Mouse (Mus musculus) T-cell, adult 66 days (primary cell): ENCODE data around the gene Dhfr. TPM values are rescaled to one million over a fixed set of nuclear protein-coding genes. Genes with fewer than 3 reads are reported as not detected.

Source experiments
- total RNA-seq, 2 experiments: library from RNA; stranded (reverse); gene quantifications; 3 replicates in 1 of 2; 4 replicates in 1 of 2; pipeline ENCODE4 v1.2.4; 2023

Dhfr gene
- 1 to 10 TPM; 1.8 to 1.9 TPM for total RNA-seq

DNA sequence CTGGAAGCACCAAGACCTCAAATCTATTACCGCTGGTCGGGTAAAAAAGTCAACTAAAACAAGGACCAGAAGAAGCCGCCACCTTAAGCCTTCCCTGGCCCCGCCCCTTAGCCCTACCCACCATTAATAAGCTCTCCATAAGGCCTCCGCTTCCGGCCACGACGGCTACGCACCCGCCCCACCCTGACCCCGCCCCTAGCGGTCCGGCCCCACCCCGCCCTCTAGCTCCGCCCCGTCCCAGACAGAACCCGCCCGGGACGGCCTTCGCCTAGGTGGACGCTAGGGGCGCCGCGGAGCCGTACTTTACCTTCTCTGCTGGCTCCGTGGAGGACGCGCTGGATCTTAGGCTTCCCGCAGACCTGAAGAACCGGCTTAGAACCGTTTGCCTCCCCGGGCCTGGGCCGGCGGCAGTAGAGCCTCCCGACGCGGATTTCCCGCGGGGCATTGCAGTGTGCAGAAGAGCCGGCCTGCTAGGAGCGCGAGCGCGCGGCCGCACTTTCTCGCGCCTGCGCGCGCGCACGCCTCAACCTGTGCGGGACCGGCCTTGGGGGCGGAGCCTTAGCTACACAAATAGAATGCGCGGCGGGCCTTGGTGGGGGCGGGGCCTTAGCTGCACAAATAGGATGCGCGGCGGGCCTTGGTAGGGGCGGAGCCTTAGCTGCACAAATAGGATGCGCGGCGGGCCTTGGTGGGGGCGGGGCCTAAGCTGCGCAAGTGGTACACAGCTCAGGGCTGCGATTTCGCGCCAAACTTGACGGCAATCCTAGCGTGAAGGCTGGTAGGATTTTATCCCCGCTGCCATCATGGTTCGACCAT lies at the start of gene Dhfr, which contains the start of gene Msh3:
Gene Dhfr (plus strand): TSS at position 271 of the 816 bp plus-strand sequence.
Gene Msh3 (minus strand): TSS at position 548 of the 816 bp plus-strand sequence.

DNA sequence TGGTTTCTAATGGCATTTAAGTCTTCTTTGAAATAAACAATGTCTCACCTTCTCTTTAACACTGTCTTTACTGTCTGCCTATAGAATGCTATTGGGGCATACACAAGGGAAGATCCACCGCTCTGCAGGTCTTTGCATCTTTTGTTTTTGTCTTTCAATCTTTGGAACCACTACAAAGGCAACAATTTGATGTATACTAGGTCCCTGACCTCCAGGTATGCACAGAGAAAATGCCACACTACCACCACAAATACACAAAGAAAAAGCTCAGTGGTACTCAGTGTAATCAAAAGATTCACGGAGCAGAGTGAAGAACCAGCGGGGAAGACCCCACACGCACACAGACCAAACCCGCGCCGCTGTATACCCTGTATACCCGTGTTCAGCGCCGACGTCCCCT lies 48.8 kb upstream of the Dhfr start, which contains the start of gene Gm20379:
Gene Gm20379 (plus strand): TSS at position 301 of the 400 bp plus-strand sequence.

DNA sequence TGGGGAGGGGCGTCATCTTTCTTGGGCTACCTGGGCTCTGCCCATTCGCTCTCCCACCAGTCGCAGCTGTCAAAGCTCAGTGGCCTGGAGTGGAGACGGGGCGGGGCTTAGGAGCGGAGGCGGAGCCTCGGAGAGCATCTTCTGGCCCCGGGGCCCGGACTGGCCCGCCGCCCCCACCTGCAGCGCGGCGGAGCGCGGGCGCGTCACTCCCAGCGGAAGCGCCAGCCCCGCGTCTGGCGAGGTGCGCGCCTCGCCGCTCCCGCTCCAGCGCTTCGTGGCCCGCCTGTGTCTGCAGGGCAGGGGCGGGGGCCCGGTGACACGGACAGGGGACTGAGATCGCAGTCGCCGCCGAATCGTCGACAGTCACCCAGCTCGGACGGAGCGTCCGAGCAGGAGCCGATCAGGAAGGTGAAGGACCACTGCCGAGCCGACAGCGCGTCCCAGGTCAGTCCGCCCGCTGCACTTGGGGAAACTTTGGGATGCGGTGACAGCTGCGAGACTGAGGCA lies 71.3 kb downstream of the Dhfr start, which contains the start of gene Ankrd34b:
Gene Ankrd34b (plus strand): TSS at position 139 of the 507 bp plus-strand sequence.

Other genes with a start within 250 kb of the Dhfr start
- gene Rasgrf2, start 223.1 kb upstream of the Dhfr start, total RNA-seq: 10 to 100 TPM; 14.7 to 16.9 TPM
- not detected for gene Gm20379, start 48.7 kb upstream of the Dhfr start, total RNA-seq
- 10 to 100 TPM; 45.4 to 50.4 TPM for gene Msh3, start 277 bp downstream of the Dhfr start, total RNA-seq
- not detected for gene Ankrd34b, start 71.2 kb downstream of the Dhfr start, total RNA-seq
- gene Fam151b, start 129.3 kb downstream of the Dhfr start, total RNA-seq: 1 to 10 TPM; 3.0 to 4.3 TPM
- gene Zfyve16, start 176.1 kb downstream of the Dhfr start, total RNA-seq: 10 to 100 TPM; 13.9 to 19.3 TPM
- not detected for gene Spz1, start 221.4 kb downstream of the Dhfr start, total RNA-seq